Mouse (Mus musculus) c-Kit-positive CD71-positive TER-119-negative erythroid progenitor cells, embryonic 14.5 days (primary cell): ENCODE data around the gene Trpc7.

ENCODE experiments used
- DNase-seq: peaks from one replicate; pipeline ENCODE4 v3.0.0-alpha.2; 2013; ENCODE audit warnings: low read depth

Trpc7 gene

DNA sequence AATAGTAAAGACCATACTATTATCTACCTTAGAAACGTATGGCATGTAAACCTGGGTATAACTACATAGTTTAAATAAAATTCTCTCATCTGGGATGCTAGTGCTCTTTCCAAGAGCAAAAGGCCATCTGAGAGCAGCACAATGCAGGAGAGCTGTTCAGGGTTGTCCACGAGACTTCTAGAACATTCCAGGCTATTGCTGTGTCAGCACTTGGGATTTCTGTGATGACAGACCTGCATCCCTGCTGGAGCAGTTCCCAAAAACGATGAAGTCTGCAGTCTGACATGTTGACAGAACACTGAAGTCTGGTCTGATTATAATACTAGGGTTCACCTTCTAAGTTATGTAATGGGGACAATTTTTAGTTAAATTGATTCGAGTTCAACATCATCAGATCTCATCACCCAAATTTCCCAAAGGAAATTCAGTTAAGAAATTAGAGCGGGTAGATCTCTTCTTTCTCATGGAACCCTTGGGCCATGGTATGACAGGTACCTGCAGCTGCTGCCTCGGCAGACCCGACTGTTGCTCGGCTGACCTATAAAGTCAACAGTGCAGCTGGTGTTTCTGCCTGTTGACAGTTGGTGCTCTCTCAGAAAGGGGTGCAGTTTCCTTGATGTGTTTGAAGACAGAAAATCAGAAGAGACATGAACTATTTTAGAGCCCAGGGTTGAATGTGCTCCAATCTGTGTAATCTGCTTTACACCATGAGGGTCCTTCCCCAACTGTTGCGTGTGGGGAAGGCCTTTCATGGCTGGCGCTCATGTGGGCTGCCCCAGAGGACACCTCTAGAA is 148.9 kb downstream of the Trpc7 start:
- DNase-seq, result no peak

DNA sequence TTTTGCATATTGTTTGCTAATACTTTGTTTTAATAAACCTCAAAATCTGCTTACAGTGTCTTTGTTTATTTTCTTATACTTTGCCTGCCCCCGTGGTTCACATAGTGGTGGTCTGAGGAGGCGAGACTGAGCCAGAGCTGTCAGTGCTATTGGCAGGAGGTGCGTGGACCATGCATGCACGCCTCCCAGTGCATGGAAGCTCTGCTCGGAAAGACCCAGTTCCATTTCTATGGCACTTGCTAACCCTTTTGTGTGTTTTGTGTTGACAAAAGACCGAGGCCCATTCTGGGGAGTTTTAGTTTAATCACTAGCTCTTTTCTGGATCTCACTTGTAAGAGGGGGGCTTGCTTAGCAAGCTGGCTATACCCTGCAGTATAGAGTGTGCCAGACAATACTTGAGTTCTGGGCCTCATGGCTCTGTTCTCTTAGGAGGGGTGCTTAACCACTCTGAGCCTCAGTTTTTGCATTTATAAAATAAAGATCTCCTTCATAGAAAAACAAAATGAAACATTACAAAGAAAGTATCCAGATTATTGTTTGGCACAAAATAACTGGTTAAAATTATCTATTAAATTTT is 153.4 kb downstream of the Trpc7 start:
- no peak for DNase-seq

DNA sequence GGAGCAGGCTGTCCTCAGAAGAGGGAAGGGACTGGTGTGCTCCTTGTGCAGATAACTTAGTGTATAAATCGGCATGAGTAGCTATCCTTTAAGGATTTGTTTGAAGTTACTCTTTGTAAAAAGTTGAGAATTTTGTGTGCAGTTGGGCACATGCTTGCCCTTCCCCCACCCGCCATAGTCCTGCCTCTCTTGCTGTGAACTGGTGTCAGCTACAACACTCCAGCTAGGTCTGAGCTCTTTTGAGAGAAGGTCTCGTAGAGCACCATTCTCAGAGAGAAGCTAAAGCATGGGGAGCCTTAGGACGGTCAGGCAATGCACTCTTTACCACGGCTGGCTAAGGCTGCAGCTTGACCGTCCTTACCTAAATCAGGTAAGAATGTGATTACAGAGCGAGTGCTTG is 154.1 kb downstream of the Trpc7 start:
- DNase-seq, result no peak

DNA sequence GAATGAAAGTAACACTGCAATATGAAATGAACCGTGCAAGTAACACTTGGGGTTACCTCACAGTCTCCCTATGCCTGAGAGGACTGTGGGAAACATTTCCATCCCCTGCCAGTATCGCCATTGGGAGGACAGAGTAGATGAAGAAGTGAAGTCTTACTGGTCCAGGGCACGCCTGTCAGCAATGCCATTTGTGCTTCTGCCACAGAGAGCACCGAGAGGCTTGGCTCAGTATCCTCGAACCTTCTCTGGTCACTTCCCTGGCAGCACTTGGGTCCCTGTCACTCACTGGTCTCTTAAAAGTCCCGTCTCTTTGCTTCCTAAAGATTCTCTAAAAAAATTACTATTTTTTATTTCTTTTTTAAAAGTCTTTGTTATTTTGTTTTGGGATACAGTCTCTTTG is 155.3 kb downstream of the Trpc7 start:
- no peak for DNase-seq

DNA sequence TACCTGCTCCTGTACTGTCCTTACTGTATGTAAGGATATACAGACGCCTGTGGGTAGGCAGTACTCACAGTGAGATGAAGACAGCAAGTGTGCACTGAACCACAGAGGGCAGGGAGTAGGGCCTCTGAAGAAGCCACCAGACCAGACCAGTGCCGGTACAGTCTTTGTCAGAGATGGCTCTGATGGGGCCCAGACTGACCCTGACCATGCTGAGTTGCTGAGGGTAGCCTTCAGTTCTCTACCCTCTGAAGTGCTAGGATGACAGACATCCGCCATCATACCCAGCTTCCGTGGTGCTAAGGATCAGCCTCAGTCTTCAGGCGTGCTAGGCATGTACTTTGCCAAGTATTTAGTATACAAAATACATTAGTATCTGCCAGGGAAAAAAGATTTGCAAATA is 156.2 kb downstream of the Trpc7 start:
- no peak for DNase-seq

DNA sequence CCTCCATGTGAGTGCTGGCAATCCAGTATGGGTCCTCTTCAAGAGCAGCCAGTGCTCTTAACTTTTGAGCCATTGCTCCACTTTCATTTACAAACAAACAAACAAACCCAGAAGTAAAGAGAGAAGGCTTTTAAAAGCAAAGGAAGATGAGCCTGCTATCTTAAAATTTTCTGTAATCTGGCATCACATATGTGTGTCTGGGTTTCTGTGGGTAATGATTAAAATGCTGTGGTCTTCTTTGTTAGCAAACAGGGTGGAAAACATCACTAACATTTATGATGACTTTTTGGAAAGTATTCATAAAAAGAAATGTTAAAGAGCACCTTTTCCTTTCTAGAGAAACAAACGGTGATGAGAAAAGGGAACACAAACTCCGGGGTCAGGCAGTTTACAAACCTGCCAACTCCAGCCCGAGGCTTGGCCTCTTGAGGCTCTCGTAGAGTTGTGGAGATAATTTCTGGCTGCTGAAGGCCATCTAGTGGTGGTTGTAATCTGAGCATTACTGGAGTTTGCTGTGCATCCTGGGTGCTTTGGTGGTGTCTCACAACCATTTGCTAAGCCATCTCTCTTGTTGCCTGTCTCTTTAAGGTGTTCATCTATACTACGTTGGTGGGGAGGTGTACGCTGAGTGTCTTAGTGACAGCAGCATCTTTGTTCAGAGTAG is 160.4 kb downstream of the Trpc7 start:
- DNase-seq, result peak; percentile 29

DNA sequence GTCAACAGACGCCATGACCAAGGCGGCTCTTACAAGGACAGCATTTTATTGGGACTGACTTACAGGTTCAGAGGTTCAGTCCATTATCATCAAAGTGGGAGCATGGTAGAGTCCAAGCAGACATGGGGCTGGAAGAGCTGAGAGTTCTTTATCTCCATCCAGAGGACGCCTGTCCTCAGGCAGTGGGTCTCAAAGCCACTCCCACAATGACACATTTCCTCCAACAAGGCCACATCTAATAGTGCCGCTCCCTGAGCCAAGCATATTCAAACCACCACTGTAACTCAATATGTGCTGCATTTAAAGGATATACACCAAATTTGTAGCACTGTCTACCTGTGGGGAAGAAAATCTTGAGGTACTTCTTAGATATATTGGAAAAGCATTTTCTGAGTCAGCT is 161.2 kb downstream of the Trpc7 start:
- no peak for DNase-seq

DNA sequence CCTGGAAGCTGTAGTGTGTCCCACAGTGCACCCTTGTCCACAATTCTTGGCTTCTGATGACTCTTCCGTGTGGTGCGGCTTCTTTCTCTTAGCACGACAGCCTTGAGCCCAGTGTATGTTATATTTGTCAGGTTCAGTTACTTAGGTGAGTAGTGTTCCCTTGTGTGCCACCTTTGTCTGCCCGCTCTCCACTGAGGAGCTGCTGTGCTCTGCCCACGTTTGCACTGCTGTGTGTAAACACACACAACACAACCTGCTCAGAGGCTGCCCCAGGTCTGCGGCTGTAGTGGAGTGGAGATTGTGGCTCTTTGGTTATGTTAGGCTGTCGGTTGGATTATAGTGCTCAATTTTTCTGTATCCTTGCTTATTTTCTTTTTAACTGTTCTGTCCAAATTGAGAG is 166.7 kb downstream of the Trpc7 start:
- no peak for DNase-seq

DNA sequence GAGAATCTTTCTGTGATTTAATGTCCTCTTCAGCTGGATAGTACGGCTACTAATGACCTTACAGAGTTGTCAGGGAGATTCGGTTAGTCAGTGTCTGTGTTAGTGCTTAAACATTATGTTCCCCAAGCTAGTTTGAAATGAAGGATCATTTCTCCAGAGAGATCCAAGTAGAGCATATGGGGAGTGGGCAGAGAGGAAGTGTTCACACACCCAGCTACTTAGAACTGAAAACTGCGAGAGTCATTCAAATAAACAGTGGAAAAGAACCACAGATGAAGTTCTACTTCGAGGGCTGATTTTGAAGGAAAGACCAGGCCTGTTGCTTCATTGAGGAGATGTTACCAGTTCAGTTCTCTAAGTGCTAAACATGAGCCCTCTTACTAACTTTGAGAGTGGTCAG is 169.2 kb downstream of the Trpc7 start:
- no peak for DNase-seq
